Mouse (Mus musculus) mesoderm, embryonic 11.5 days (tissue): Measurements from ENCODE around the gene Gm21969.

Source experiments
- DNase-seq: peaks from one replicate; pipeline ENCODE4 v3.0.0-alpha.2; 2012; ENCODE audit warnings: low read depth, low spot score

The Gm21969 gene

GRCm38 (mm10) chr4:139619765-139620164, 16.8 kb downstream of the Gm21969 start:
- DNase-seq: no peak

GRCm38 (mm10) chr4:139622373-139623282, 19.6 kb downstream of the Gm21969 start, which contains the start of gene Aldh4a1:
Gene Aldh4a1 (plus strand): TSS chr4:139622866.
- peak; percentile 96 for DNase-seq

GRCm38 (mm10) chr4:139623434-139624115, 20.6 kb downstream of the Gm21969 start:
- DNase-seq: no peak

- DNase-seq: no peak
Observed at GRCm38 (mm10) chr4:139624116-139624489, 21.1 kb downstream of the Gm21969 start.

GRCm38 (mm10) chr4:139624706-139625105, 21.7 kb downstream of the Gm21969 start:
- DNase-seq: no peak

GRCm38 (mm10) chr4:139627361-139627760, 24.4 kb downstream of the Gm21969 start:
- no peak for DNase-seq

- no peak for DNase-seq
Observed at GRCm38 (mm10) chr4:139630171-139630570, 27.2 kb downstream of the Gm21969 start.

GRCm38 (mm10) chr4:139631141-139631540, 28.2 kb downstream of the Gm21969 start:
- DNase-seq: no peak

GRCm38 (mm10) chr4:139631569-139632253, 28.7 kb downstream of the Gm21969 start:
- DNase-seq: no peak

GRCm38 (mm10) chr4:139632254-139632580, 29.2 kb downstream of the Gm21969 start:
- no peak for DNase-seq

GRCm38 (mm10) chr4:139636373-139636772, 33.4 kb downstream of the Gm21969 start:
- DNase-seq: peak; percentile 68

GRCm38 (mm10) chr4:139637847-139638246, 34.9 kb downstream of the Gm21969 start:
- no peak for DNase-seq

- no peak for DNase-seq
Observed at GRCm38 (mm10) chr4:139638356-139638755, 35.4 kb downstream of the Gm21969 start.

- DNase-seq: peak; percentile 70
Observed at GRCm38 (mm10) chr4:139639801-139640200, 36.8 kb downstream of the Gm21969 start.

- no peak for DNase-seq
Observed at GRCm38 (mm10) chr4:139640333-139640732, 37.3 kb downstream of the Gm21969 start.

GRCm38 (mm10) chr4:139640775-139641174, 37.8 kb downstream of the Gm21969 start:
- DNase-seq: no peak

GRCm38 (mm10) chr4:139641829-139642425, 38.9 kb downstream of the Gm21969 start:
- DNase-seq: peak; percentile 68

- peak; percentile 85 for DNase-seq
Observed at GRCm38 (mm10) chr4:139643972-139644371, 41.0 kb downstream of the Gm21969 start.

- DNase-seq: no peak
Observed at GRCm38 (mm10) chr4:139646916-139647315, 43.9 kb downstream of the Gm21969 start.

GRCm38 (mm10) chr4:139650086-139650743, 47.2 kb downstream of the Gm21969 start:
- DNase-seq: no peak

- DNase-seq: no peak
Observed at GRCm38 (mm10) chr4:139650907-139651306, 47.9 kb downstream of the Gm21969 start.
